Mouse (Mus musculus) ES-E14 (cell line): Measurements from ENCODE around the gene Slc41a2. TPM values are rescaled to one million over a fixed set of nuclear protein-coding genes. Genes with fewer than 3 reads are reported as not detected.

Source experiments
- DNase-seq: peaks from one replicate; pipeline ENCODE4 v3.0.0-alpha.2; 2013; ENCODE audit warnings: low read depth, low spot score
- H3K27ac ChIP-seq: 2 replicates; pipeline ENCODE4 v1.5.1; 2012; ENCODE audit warnings: low read depth, mild to moderate bottlenecking, low read length, moderate library complexity, mixed read lengths; ENCODE audit not compliant: poor library complexity, insufficient read depth, severe bottlenecking
- H3K36me3 ChIP-seq: 2 replicates; pipeline ENCODE4 v1.6.1; 2012; ENCODE audit warnings: mild to moderate bottlenecking, low read length, moderate library complexity, mixed read lengths; ENCODE audit not compliant: control insufficient read depth, poor library complexity, insufficient read depth, severe bottlenecking
- H3K4me1 ChIP-seq, 2 experiments: fragments of 150-350 bp in 1 of 2; sonication (generic) in 1 of 2; 2 replicates each; pipeline ENCODE4 v1.6.1; 2012; ENCODE audit warnings: low read length in 2 of 2, mild to moderate bottlenecking in 1 of 2, mixed read lengths in 1 of 2; ENCODE audit not compliant: control insufficient read depth in 2 of 2, insufficient read depth in 2 of 2, poor library complexity in 1 of 2
- H3K4me3 ChIP-seq, 2 experiments: fragments of 150-350 bp in 1 of 2; sonication (generic) in 1 of 2; 2 replicates each; pipeline ENCODE4 v1.5.1; 2012; ENCODE audit warnings: low read length in 2 of 2, low read depth in 1 of 2, mild to moderate bottlenecking in 1 of 2, mixed read lengths in 1 of 2; ENCODE audit not compliant: insufficient read depth in 1 of 2, poor library complexity in 1 of 2, severe bottlenecking in 1 of 2
- H3K9ac ChIP-seq: 2 replicates; pipeline ENCODE4 v1.6.1; 2012; ENCODE audit warnings: low read depth, mild to moderate bottlenecking, low read length, mixed read lengths; ENCODE audit not compliant: poor library complexity, insufficient read depth, severe bottlenecking
- H3K9me3 ChIP-seq: fragments of 150-350 bp; sonication (generic); 2 replicates; pipeline ENCODE4 v1.6.1; 2012; ENCODE audit warnings: low read depth, mild to moderate bottlenecking, low read length; ENCODE audit not compliant: control insufficient read depth, insufficient read depth
- CHD2 ChIP-seq: IDR thresholded peaks from 2 replicates; pipeline ENCODE4 v1.6.1; 2014; ENCODE audit warnings: mild to moderate bottlenecking, low read depth, low read length, inconsistent platforms
- HCFC1 ChIP-seq: IDR thresholded peaks from 2 replicates; pipeline ENCODE4 v1.6.1; 2012; ENCODE audit warnings: low read length, inconsistent platforms, borderline replicate concordance; ENCODE audit not compliant: insufficient read depth
- MAFK ChIP-seq: IDR thresholded peaks from 2 replicates; pipeline ENCODE4 v1.6.1; 2014; ENCODE audit warnings: mild to moderate bottlenecking, low read depth, low read length, inconsistent platforms; ENCODE audit not compliant: insufficient read depth
- ZC3H11A ChIP-seq: IDR thresholded peaks from 2 replicates; pipeline ENCODE4 v1.6.1; 2012; ENCODE audit warnings: low read depth, mild to moderate bottlenecking, inconsistent platforms, low read length, borderline replicate concordance
- ZNF384 ChIP-seq: IDR thresholded peaks from 2 replicates; pipeline ENCODE4 v1.6.1; 2012; ENCODE audit warnings: low read depth, low read length, inconsistent platforms
- in situ Hi-C, 2 experiments: fragments of 600-800 bp; cut with MboI; formaldehyde crosslinking; loops; one replicate each; pipeline ENCODE4 v1.15.1; 2025; ENCODE audit warnings: low sequenced_read_pairs in 2 of 2, inconsistent platforms in 1 of 2; ENCODE audit not compliant: unreplicated experiment in 2 of 2
- total RNA-seq: library from RNA; depleted of rRNA; stranded (reverse); fragments of 300-350 nt; gene quantifications from 2 replicates; pipeline ENCODE4 v1.2.3, GENCODE M21; 2012

Slc41a2 gene
- total RNA-seq, 1 experiment = 1.1 TPM

- in situ Hi-C loops = no loop called here
- H3K9me3 ChIP-seq = no peaks in the 10 kb centered on the region
- no peak overlapping the region for H3K27ac ChIP-seq
- TF ChIP-seq CHD2 = no peak
- TF ChIP-seq ZC3H11A = 0 out of 2 replicates have a peak, but pooled peaks have one; percentile 43
- H3K4me3 ChIP-seq = no peak overlapping the region
- H3K9ac ChIP-seq = no peak overlapping the region
- DNase-seq = peak; percentile 52
- H3K4me1 ChIP-seq = no peaks in the 10 kb centered on the region
- H3K36me3 ChIP-seq = no peaks in the 10 kb centered on the region
These were observed 86.3 kb downstream of the Slc41a2 start for GRCm38 (mm10) chr10:83251377-83251776.

- DNase-seq = no peak
- no peaks in the 10 kb centered on the region for H3K9me3 ChIP-seq
- no peak overlapping the region for H3K27ac ChIP-seq
- TF ChIP-seq ZC3H11A (no peak), MAFK (no peak), ZNF384 (no peak), HCFC1 (no peak), CHD2 (no peak)
- no peak overlapping the region for H3K4me3 ChIP-seq
- in situ Hi-C loops = loop anchor here in 1 of 2 experiments (25.0 kb wide), 1 partner anchor 264 kb away; no protein-coding TSS in a partner anchor
- H3K36me3 ChIP-seq = no peaks in the 10 kb centered on the region
- H3K9ac ChIP-seq = no peak overlapping the region
- H3K4me1 ChIP-seq = no peaks in the 10 kb centered on the region
These were observed 89.6 kb downstream of the Slc41a2 start for GRCm38 (mm10) chr10:83248036-83248435.

- H3K4me1 ChIP-seq = no peaks in the 10 kb centered on the region
- no peak overlapping the region for H3K9ac ChIP-seq
- H3K9me3 ChIP-seq = no peaks in the 10 kb centered on the region
- H3K36me3 ChIP-seq = no peaks in the 10 kb centered on the region
- H3K4me3 ChIP-seq = no peak overlapping the region
- TF ChIP-seq MAFK (no peak), HCFC1 (no peak), CHD2 (no peak), ZC3H11A (no peak), ZNF384 (no peak)
- no peak overlapping the region for H3K27ac ChIP-seq
- DNase-seq = no peak
- in situ Hi-C loops = loop anchor here in 1 of 2 experiments (25.0 kb wide), 1 partner anchor 267 kb away; no protein-coding TSS in a partner anchor
These were observed 92.0 kb downstream of the Slc41a2 start for GRCm38 (mm10) chr10:83245720-83246119.

GRCm38 (mm10) chr10:83244131-83244530 is 93.6 kb downstream of the Slc41a2 start:
- TF ChIP-seq MAFK = no peak
- in situ Hi-C loops = loop anchor here in 1 of 2 experiments (25.0 kb wide), 1 partner anchor 268 kb away; no protein-coding TSS in a partner anchor
- no peak for DNase-seq

GRCm38 (mm10) chr10:83242106-83242686 is 95.5 kb downstream of the Slc41a2 start:
- no peaks in the 10 kb centered on the region for H3K36me3 ChIP-seq
- in situ Hi-C loops = loop anchor here in 1 of 2 experiments (25.0 kb wide), 1 partner anchor 270 kb away; no protein-coding TSS in a partner anchor
- no peak for TF ChIP-seq CHD2
- no peak for TF ChIP-seq MAFK
- TF ChIP-seq ZC3H11A = no peak
- TF ChIP-seq HCFC1 = no peak
- H3K4me1 ChIP-seq = no peaks in the 10 kb centered on the region
- H3K9me3 ChIP-seq = no peaks in the 10 kb centered on the region
- H3K4me3 ChIP-seq = no peak overlapping the region
- no peak for DNase-seq
- no peak overlapping the region for H3K27ac ChIP-seq
- no peak overlapping the region for H3K9ac ChIP-seq

More at GRCm38 (mm10) chr10:83244131-83244530, 93.6 kb downstream of the Slc41a2 start:
- H3K4me3 ChIP-seq = no peak overlapping the region
- no peaks in the 10 kb centered on the region for H3K9me3 ChIP-seq
- no peak overlapping the region for H3K9ac ChIP-seq
- H3K27ac ChIP-seq = no peak overlapping the region
- H3K4me1 ChIP-seq = no peaks in the 10 kb centered on the region
- no peaks in the 10 kb centered on the region for H3K36me3 ChIP-seq
